Mouse (Mus musculus) right cerebral cortex, adult 18-20 months (tissue): ENCODE measurements around the gene Map7d1.

Experiments used
- DNase-seq: peaks from one replicate; pipeline ENCODE4 v3.0.0; 2022; ENCODE audit warnings: mixed read lengths

Gene Map7d1

DNA sequence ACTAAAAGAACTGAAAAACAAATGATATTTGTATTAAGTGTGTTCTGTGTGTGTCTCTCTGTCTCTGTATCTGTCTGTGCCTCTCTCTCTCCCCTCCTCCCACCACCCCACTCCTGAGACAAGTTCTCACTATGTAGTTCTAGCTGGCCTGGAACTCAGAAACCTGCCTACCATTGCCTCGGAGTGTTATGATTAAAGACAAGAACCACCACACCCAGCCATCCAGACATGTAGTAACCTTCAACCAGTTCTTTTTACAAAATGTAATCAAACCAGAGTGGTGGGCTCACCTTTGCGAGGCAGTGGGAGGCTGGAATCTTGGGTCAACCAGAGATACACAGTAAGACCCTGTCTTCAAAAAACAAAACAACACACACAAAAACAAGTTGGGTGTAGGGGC is 55.5 kb downstream of the Map7d1 start:
- no peak for DNase-seq

DNA sequence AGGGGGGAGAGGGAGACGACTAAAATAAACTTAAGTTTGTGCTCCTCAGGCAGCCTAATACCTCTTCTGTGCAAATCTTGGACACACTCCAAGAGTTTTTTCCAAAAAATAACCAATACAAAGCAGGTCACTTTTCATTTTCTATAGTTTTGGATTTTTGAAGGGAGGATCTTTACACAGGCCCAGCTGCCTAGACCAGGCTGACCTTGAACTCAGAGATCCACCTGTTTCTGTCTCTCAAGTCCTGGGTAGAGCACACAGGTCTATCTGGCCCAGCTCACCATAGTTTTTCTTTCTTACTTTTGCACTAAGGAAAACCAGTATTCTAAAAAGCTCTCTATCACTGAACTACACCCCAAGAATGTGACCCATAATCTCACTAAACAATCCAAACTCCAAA is 56.1 kb downstream of the Map7d1 start:
- no peak for DNase-seq

DNA sequence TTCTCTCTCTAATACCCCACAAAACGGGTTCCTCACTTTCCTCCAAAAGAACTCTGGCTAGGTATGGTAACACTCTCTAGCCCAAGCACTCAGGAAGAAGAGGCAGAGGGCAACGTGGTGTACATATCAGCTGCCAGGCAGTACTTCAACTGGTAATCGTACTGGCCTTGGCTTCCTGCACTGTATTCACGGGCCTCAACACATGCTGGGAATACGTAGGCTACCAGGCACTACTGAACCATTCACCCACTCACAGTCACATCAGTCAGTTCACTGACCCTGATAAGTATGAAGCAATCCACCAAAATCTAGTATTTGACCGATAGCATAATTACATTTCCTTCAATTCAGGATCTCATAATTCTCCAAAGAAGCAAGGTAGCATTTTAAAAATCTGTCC is 56.6 kb downstream of the Map7d1 start:
- no peak for DNase-seq

GRCm38 (mm10) chr4:126197485-126197884 is 58.7 kb downstream of the Map7d1 start:
- DNase-seq: no peak

- no peak for DNase-seq
Measured at GRCm38 (mm10) chr4:126194916-126195315, 61.2 kb downstream of the Map7d1 start.

DNA sequence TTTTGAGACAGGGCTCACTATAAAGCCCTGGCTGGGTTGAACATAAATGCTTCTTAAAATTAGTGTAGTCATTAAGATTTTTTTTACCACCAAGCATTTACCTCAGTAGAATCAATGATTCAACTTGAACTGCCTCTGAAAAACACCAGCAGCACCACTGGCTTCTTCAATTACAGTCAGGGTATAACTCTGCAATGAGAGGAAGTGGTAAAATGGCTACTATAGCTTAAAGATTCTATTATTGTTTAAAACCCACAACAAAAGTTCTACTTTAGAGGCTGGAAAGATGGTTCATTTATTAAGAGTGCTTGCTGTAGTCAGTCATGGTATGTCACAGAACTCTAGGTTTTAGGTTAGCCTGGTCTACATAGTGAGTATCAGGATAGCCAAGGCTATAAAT is 61.9 kb downstream of the Map7d1 start:
- DNase-seq: no peak

GRCm38 (mm10) chr4:126190636-126191035 is 65.5 kb downstream of the Map7d1 start:
- DNase-seq: no peak

- DNase-seq: no peak
Measured at GRCm38 (mm10) chr4:126187096-126187495, 69.0 kb downstream of the Map7d1 start.

DNA sequence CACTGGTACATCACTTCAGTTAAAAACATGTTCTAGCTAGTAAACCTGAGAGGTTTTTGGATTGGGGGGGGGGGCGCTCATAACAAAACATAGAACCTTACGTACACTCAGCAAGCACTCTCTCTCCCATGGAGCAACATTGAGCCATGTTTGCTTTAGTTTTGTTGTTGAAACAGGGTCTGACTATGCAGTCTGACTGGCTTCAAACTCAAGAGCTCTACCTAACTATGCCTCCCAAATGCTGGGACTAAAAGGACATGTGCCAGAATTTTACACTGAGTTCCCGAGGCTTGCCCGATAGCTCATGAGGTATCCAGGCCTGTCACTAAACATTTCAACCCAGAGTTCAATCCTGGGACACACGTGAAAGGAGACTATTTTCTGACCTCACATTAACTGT is 73.1 kb downstream of the Map7d1 start:
- DNase-seq: no peak
